Mouse (Mus musculus): ENCODE measurements at regions not wholly inside any gene's neighbourhood (a gene's known extent, or its start where the extent isn't known, plus 50 kb on each side); places are given as distances from the start of the nearest gene placed in this dataset.

- peak; percentile 5 for DNase-seq (ENCODE audit: low read depth, low spot score)
Observed at GRCm38 (mm10) chr15:52565449-52565851, 1319.3 kb upstream of the Gm7489 start.

- DNase-seq (ENCODE audit: low read depth, low spot score) = no peak
Observed at GRCm38 (mm10) chr15:52570256-52570655, 1314.5 kb upstream of the Gm7489 start.

GRCm38 (mm10) chr15:52577614-52578013 lies 1307.1 kb upstream of the Gm7489 start:
- no peak for DNase-seq (ENCODE audit: low read depth, low spot score)

- no peak for DNase-seq (ENCODE audit: low read depth, low spot score)
Observed at GRCm38 (mm10) chr15:52589391-52589790, 1295.3 kb upstream of the Gm7489 start.

- DNase-seq (ENCODE audit: low read depth, low spot score) = no peak
Observed at GRCm38 (mm10) chr15:52599511-52599910, 1285.2 kb upstream of the Gm7489 start.

GRCm38 (mm10) chr15:52599957-52600356 lies 1284.7 kb upstream of the Gm7489 start:
- no peak for DNase-seq (ENCODE audit: low read depth, low spot score)

GRCm38 (mm10) chr15:52639790-52640189 lies 1244.9 kb upstream of the Gm7489 start:
- no peak for DNase-seq (ENCODE audit: low read depth, low spot score)

- no peak for DNase-seq (ENCODE audit: low read depth, low spot score)
Observed at GRCm38 (mm10) chr15:52645961-52646360, 1238.7 kb upstream of the Gm7489 start.

GRCm38 (mm10) chr15:52657916-52658315 lies 1226.8 kb upstream of the Gm7489 start:
- DNase-seq (ENCODE audit: low read depth, low spot score) = no peak
